Mouse (Mus musculus) ES-Bruce4 (cell line): ENCODE measurements around the gene Irf8. TPM values are rescaled to one million over a fixed set of nuclear protein-coding genes. Genes with fewer than 3 reads are reported as not detected.

ENCODE experiments used
- H3K27ac ChIP-seq: 2 replicates; pipeline ENCODE4 v1.5.1; 2012; ENCODE audit warnings: low read length, inconsistent platforms; ENCODE audit not compliant: insufficient read depth
- H3K27me3 ChIP-seq: 2 replicates; pipeline ENCODE4 v1.6.1; 2012; ENCODE audit warnings: mild to moderate bottlenecking, low read length, inconsistent platforms; ENCODE audit not compliant: control insufficient read depth, poor library complexity, insufficient read depth, severe bottlenecking
- H3K36me3 ChIP-seq: 2 replicates; pipeline ENCODE4 v1.6.1; 2012; ENCODE audit warnings: inconsistent platforms, mild to moderate bottlenecking, low read length, moderate library complexity; ENCODE audit not compliant: control insufficient read depth, poor library complexity, insufficient read depth, severe bottlenecking
- H3K4me1 ChIP-seq: one replicate; pipeline ENCODE4 v1.8.1; 2011; ENCODE audit warnings: low read length; ENCODE audit not compliant: control insufficient read depth, insufficient read depth
- H3K4me3 ChIP-seq: 2 replicates; pipeline ENCODE4 v1.5.1; 2011; ENCODE audit warnings: low read depth, mild to moderate bottlenecking, low read length
- H3K9ac ChIP-seq: 2 replicates; pipeline ENCODE4 v1.6.1; 2012; ENCODE audit warnings: low read depth, mild to moderate bottlenecking, inconsistent platforms; ENCODE audit not compliant: poor library complexity, severe bottlenecking
- H3K9me3 ChIP-seq: replicated peaks from 2 replicates; pipeline ENCODE4 v1.6.1; 2012; ENCODE audit warnings: mild to moderate bottlenecking, low read length, inconsistent platforms; ENCODE audit not compliant: control insufficient read depth, poor library complexity, insufficient read depth, severe bottlenecking
- CTCF ChIP-seq: IDR thresholded peaks from one replicate; pipeline ENCODE4 v1.8.1; 2011; ENCODE audit warnings: low read depth, low read length
- EP300 ChIP-seq: IDR thresholded peaks from 2 replicates; pipeline ENCODE4 v1.6.1; 2011; ENCODE audit warnings: low read depth, low read length; ENCODE audit not compliant: insufficient read depth
- POLR2A ChIP-seq: IDR thresholded peaks from one replicate; pipeline ENCODE4 v1.8.1; 2011; ENCODE audit warnings: low read length; ENCODE audit not compliant: insufficient read depth
- polyA plus RNA-seq: library from polyadenylated mRNA; stranded (reverse); fragments of >200 nt; gene quantifications from 2 replicates; pipeline ENCODE4 v1.2.4, GENCODE M21; 2011; ENCODE audit warnings: low read depth; ENCODE audit not compliant: missing spikeins, insufficient read depth, insufficient read length

Irf8 gene
- polyA plus RNA-seq, 1 experiment, result 0.91 TPM

DNA sequence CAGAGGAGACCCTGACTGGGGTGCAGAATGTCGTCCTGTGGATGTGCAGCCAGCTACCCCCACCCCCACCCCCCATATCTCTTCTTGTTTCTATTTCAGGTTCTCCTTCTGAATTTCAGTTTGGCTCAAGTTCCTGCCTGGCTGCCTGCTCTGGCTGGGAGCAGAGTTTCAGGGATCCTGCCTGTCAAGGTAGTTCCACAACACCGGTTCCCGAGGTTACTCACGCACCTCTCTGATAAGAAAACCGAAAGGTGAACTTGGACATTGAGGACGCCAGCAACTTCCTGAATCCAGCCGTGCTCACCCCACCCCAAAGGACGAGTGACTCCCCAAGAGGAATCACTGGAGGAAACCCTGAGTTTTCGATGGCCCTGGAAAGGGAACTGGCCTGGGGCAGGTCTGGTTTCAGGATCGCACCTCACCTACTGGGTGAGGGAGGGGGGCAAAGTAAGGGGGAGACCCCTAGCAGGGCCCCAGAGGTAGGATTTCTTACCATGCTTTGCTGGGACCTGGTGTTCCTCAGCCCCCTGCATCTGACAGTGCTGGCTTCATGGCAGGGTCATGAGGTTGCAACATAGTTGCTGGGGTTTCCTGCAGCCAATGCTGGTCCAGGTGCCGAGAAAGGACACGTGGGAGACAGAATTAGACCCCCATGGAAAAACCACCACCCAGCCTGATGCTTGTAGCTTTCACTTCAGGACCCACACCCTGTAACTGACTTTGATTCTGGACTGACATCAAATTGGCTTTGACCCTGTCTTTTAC, 32.5 kb downstream of the Irf8 start:
- no peak overlapping the region for H3K9ac ChIP-seq

DNA sequence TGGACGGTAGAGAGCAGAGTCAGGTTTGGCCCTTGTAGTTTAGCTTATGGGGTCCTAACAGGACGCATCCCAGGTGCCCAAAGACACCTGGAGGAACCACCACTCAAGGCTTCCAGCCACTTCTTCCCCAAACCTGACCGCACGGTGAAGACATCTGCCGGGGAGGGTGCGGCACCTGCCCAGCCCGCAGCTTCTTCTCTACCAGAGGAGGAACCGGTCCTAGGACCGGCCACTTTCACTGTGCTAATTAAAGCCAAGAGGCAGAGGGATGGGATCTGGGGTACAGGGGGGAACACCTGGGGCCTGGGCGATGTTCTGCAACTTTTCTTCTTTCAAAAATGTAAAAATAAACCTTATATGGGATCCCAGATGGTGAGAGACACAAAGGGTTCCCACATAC, 41.0 kb downstream of the Irf8 start:
- Histone ChIP-seq H3K27ac (no peak overlapping the region), H3K4me3 (no peak overlapping the region), H3K9me3 (no peaks in the 10 kb centered on the region), H3K9ac (no peak overlapping the region), H3K27me3 (no peaks in the 10 kb centered on the region), H3K36me3 (no peaks in the 10 kb centered on the region), H3K4me1 (no peaks in the 10 kb centered on the region)
- TF ChIP-seq POLR2A (no peak), EP300 (no peak), CTCF (no peak)

More for the DNA sequence above, 32.5 kb downstream of the Irf8 start:
- Histone ChIP-seq H3K27ac (no peak overlapping the region), H3K36me3 (no peaks in the 10 kb centered on the region), H3K27me3 (no peaks in the 10 kb centered on the region), H3K9me3 (no peaks in the 10 kb centered on the region), H3K4me1 (no peaks in the 10 kb centered on the region), H3K4me3 (no peak overlapping the region)
- TF ChIP-seq EP300, result no peak
- no peak for TF ChIP-seq POLR2A
- no peak for TF ChIP-seq CTCF

DNA sequence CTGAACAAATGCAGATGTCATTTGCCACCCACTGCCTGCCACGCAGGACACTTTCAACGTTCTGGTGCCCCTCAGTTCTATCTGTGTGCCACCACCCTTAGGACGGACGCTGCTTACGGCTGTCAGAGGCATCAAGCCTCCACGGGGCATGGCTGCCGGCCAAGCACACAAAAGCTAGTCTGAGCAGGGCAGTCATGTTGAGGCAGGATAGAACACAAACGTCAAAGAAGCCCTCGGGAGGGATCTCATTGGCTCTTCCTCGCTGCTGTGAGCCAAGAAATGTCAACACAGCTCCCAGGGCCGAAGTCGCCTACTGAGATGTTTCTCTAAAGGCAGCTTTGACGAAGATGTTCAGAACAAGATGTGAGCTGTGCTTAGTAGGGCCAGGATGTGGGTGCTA, 41.6 kb downstream of the Irf8 start:
- Histone ChIP-seq H3K27me3 (no peaks in the 10 kb centered on the region), H3K27ac (no peak overlapping the region), H3K4me3 (no peak overlapping the region), H3K36me3 (no peaks in the 10 kb centered on the region), H3K4me1 (no peaks in the 10 kb centered on the region), H3K9ac (no peak overlapping the region), H3K9me3 (no peaks in the 10 kb centered on the region)
- TF ChIP-seq POLR2A, result no peak
- TF ChIP-seq EP300, result no peak
- TF ChIP-seq CTCF, result no peak

DNA sequence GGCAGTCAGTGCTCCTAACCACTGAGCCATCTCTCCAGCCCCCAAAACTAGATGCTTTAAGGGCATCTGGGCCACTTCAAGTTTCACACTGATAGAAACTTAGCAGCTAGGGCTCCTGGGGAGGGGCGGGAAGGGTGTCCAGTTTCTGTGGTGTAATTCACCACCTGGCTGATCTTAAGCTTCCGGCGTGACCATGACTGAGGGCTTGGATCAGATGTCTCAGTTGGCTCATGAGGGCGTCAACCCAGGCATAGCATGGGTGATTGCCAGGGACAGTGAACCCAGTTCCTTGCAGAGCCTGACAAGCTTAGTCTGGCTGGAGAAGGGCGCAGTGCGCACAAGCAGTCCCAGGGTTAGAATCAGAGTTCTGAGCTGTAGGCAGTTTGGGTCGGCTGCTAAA, 42.9 kb downstream of the Irf8 start:
- H3K27ac ChIP-seq, result no peak overlapping the region

DNA sequence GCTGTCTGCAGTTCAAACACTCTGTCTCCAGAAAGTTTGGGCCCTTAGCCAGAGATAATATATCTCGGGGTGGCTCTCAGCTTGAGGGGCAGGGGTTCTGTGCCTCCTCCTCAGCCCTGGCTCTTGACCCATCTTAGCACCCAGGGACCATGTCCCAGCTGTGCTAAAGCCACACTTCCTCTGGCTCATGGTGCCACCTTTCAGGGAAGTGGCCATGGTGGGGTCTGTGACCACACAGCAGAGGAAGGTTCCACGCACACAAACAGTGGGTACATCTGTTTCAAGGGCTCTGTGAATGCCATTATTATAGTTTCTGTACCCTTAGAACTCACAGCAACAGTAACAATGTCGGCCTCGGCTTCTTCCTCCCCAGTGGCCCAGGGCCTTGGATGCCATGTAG, 47.6 kb downstream of the Irf8 start:
- Histone ChIP-seq H3K27me3 (no peaks in the 10 kb centered on the region), H3K9me3 (no peaks in the 10 kb centered on the region), H3K4me3 (no peak overlapping the region), H3K9ac (no peak overlapping the region), H3K36me3 (no peaks in the 10 kb centered on the region), H3K4me1 (no peaks in the 10 kb centered on the region), H3K27ac (no peak overlapping the region)
- TF ChIP-seq POLR2A, result no peak
- TF ChIP-seq EP300, result no peak
- TF ChIP-seq CTCF, result no peak

More for the DNA sequence above, 42.9 kb downstream of the Irf8 start:
- Histone ChIP-seq H3K4me1 (no peaks in the 10 kb centered on the region), H3K36me3 (no peaks in the 10 kb centered on the region), H3K27me3 (no peaks in the 10 kb centered on the region), H3K4me3 (no peak overlapping the region), H3K9me3 (no peaks in the 10 kb centered on the region), H3K9ac (no peak overlapping the region)
- TF ChIP-seq EP300, result no peak

DNA sequence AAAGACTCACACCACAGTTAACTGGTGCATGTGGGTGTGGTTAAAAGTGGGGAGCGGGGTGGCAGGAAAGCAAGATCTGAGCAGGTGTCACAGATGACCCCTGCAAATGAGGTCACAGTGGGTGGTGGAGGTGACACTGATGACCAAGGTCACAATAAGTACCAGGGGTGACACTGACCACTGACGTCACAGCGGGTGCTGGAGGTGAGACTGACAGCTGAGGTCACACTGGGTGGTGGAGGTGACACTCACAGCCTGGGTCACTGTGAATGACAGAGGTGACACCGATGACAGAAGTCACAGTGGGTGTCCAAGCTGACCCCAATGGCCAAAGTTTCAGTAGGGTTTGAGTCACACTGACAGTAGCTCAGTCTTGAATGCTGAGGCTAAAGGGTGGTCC, 50.6 kb downstream of the Irf8 start:
- Histone ChIP-seq H3K9me3 (no peaks in the 10 kb centered on the region), H3K4me3 (no peak overlapping the region), H3K4me1 (no peaks in the 10 kb centered on the region), H3K27me3 (no peaks in the 10 kb centered on the region), H3K27ac (no peak overlapping the region), H3K9ac (no peak overlapping the region), H3K36me3 (no peaks in the 10 kb centered on the region)
- TF ChIP-seq CTCF (no peak), EP300 (no peak), POLR2A (no peak)
